Mouse (Mus musculus) hindbrain, embryonic 10.5 days (tissue): ENCODE data around the gene Gramd4. TPM values are rescaled to one million over a fixed set of nuclear protein-coding genes. Genes with fewer than 3 reads are reported as not detected.
"Not testable (repeated sequence)": the region's sequence is repeated elsewhere in the genome, so short reads cannot be mapped to it uniquely, and the experiment has no call there.

Source experiments
- DNase-seq: peaks from one replicate; pipeline ENCODE4 v3.0.0-alpha.2; 2017; ENCODE audit warnings: low spot score
- H3K27ac ChIP-seq: fragments of 300-500 bp; sonication (generic); 2 replicates; pipeline ENCODE4 v1.5.1; 2016; ENCODE audit warnings: mild to moderate bottlenecking, moderate library complexity
- H3K27me3 ChIP-seq: fragments of 300-500 bp; sonication (generic); 2 replicates; pipeline ENCODE4 v1.6.1; 2016; ENCODE audit warnings: mild to moderate bottlenecking; ENCODE audit not compliant: poor library complexity, insufficient read depth, severe bottlenecking
- H3K36me3 ChIP-seq: fragments of 300-500 bp; sonication (generic); 2 replicates; pipeline ENCODE4 v1.6.1; 2016; ENCODE audit warnings: mild to moderate bottlenecking, moderate library complexity
- H3K4me1 ChIP-seq: fragments of 300-500 bp; sonication (generic); replicated peaks from 2 replicates; pipeline ENCODE4 v1.6.1; 2016; ENCODE audit warnings: mild to moderate bottlenecking
- H3K4me3 ChIP-seq: fragments of 300-500 bp; sonication (generic); 2 replicates; pipeline ENCODE4 v1.5.1; 2016; ENCODE audit warnings: mild to moderate bottlenecking, moderate library complexity
- H3K9me3 ChIP-seq: fragments of 300-500 bp; sonication (generic); 2 replicates; pipeline ENCODE4 v1.6.1; 2016; ENCODE audit warnings: mild to moderate bottlenecking, moderate library complexity
- WGBS: fragments of 180-500 bp; shearing (Covaris S2); methylation state at CpG from one replicate; pipeline ENCODE4 v1.1.7; 2016; 5-methylcytosine and 5-hydroxymethylcytosine counted together
- polyA plus RNA-seq: library from polyadenylated mRNA; unstranded; fragments of >200 nt; fragmentation: Nextera tagmentation; extraction: Ambion mirVana; gene quantifications from 2 replicates; pipeline ENCODE4 v1.2.1, GENCODE M21; 2016

Gramd4 gene
- polyA plus RNA-seq, 1 experiment from 2014 or later: 18.0 TPM

- Histone ChIP-seq H3K27me3 (peaks cover 14% of the 10 kb centered on the region; the same call in 1 of the 2 replicates), H3K27ac (no peak overlapping the region), H3K4me3 (no peak overlapping the region), H3K9me3 (no peaks in the 10 kb centered on the region), H3K4me1 (peaks cover 36% of the 10 kb centered on the region), H3K36me3 (no peaks in the 10 kb centered on the region)
- 35% methylated on average over 2 of the region's 2 CpGs for WGBS
- DNase-seq: peak; percentile 85
These were observed 3.5 kb upstream of the Gramd4 start for GRCm38 (mm10) chr15:86053890-86054536.

GRCm38 (mm10) chr15:86054861-86055260 lies 2.6 kb upstream of the Gramd4 start:
- DNase-seq, H3K36me3 ChIP-seq, H3K4me3 ChIP-seq, H3K27ac ChIP-seq, H3K9me3 ChIP-seq: not testable (repeated sequence)
- peaks cover 45% of the 10 kb centered on the region for H3K4me1 ChIP-seq
- H3K27me3 ChIP-seq: peaks cover 14% of the 10 kb centered on the region; the same call in 1 of the 2 replicates
- 73% methylated on average over 3 of the region's 3 CpGs for WGBS

GRCm38 (mm10) chr15:86056221-86056760 lies 1.2 kb upstream of the Gramd4 start:
- Histone ChIP-seq H3K27ac (no peak overlapping the region), H3K27me3 (peaks cover 14% of the 10 kb centered on the region; the same call in 1 of the 2 replicates), H3K4me1 (peaks cover 59% of the 10 kb centered on the region), H3K4me3 (no peak overlapping the region), H3K9me3 (no peaks in the 10 kb centered on the region), H3K36me3 (no peaks in the 10 kb centered on the region)
- WGBS: 84% methylated on average over 5 of the region's 5 CpGs
- no peak for DNase-seq

GRCm38 (mm10) chr15:86057908-86058307 lies 413 bp downstream of the Gramd4 start:
- Histone ChIP-seq H3K27ac (peak overlapping the region; percentile 97), H3K4me3 (peak overlapping the region; percentile 85), H3K9me3 (no peaks in the 10 kb centered on the region), H3K4me1 (peaks cover 55% of the 10 kb centered on the region), H3K27me3 (peaks cover 14% of the 10 kb centered on the region; the same call in 1 of the 2 replicates), H3K36me3 (no peaks in the 10 kb centered on the region)
- DNase-seq: peak; percentile 30
- 9% methylated on average over 7 of the region's 7 CpGs for WGBS

- Histone ChIP-seq H3K4me1 (peaks cover 55% of the 10 kb centered on the region), H3K4me3 (peak overlapping the region; percentile 85)
- under 1% methylated on average over 70 of the region's 70 CpGs for WGBS
These were observed 960 bp downstream of the Gramd4 start for GRCm38 (mm10) chr15:86058394-86058915.

GRCm38 (mm10) chr15:86058931-86059834 lies 1.7 kb downstream of the Gramd4 start:
- WGBS: 3% methylated on average over 49 of the region's 49 CpGs
- Histone ChIP-seq H3K36me3 (no peaks in the 10 kb centered on the region), H3K4me1 (peaks cover 51% of the 10 kb centered on the region), H3K9me3 (no peaks in the 10 kb centered on the region), H3K27me3 (peaks cover 14% of the 10 kb centered on the region; the same call in 1 of the 2 replicates), H3K4me3 (peak overlapping the region; percentile 85), H3K27ac (peak overlapping the region; percentile 97)
- peak; percentile 54 for DNase-seq

More at GRCm38 (mm10) chr15:86058394-86058915, 960 bp downstream of the Gramd4 start:
- Histone ChIP-seq H3K27me3 (peaks cover 14% of the 10 kb centered on the region; the same call in 1 of the 2 replicates), H3K9me3 (no peaks in the 10 kb centered on the region), H3K27ac (peak overlapping the region; percentile 97), H3K36me3 (no peaks in the 10 kb centered on the region)
- DNase-seq: peak; percentile 78

- Histone ChIP-seq H3K4me1 (peaks cover 50% of the 10 kb centered on the region), H3K27ac (peak overlapping the region; percentile 97; the same call in 1 of the 2 replicates), H3K27me3 (peaks cover 14% of the 10 kb centered on the region; the same call in 1 of the 2 replicates), H3K36me3 (no peaks in the 10 kb centered on the region), H3K4me3 (peak overlapping the region; percentile 85), H3K9me3 (no peaks in the 10 kb centered on the region)
- WGBS: 77% methylated on average over 7 of the region's 7 CpGs
- DNase-seq: no peak
These were observed 2.4 kb downstream of the Gramd4 start for GRCm38 (mm10) chr15:86059835-86060380.

- H3K9me3 ChIP-seq: no peaks in the 10 kb centered on the region
- peak overlapping the region; percentile 85; the same call in 1 of the 2 replicates for H3K4me3 ChIP-seq
- no peak for DNase-seq
- peaks cover under 1% of the 10 kb centered on the region for H3K36me3 ChIP-seq
- 88% methylated on average over 12 of the region's 12 CpGs for WGBS
- H3K4me1 ChIP-seq: peaks cover 50% of the 10 kb centered on the region
- H3K27ac ChIP-seq: no peak overlapping the region
- peaks cover 14% of the 10 kb centered on the region; the same call in 1 of the 2 replicates for H3K27me3 ChIP-seq
These were observed 3.1 kb downstream of the Gramd4 start for GRCm38 (mm10) chr15:86060581-86060980.

GRCm38 (mm10) chr15:86061221-86061620 lies 3.7 kb downstream of the Gramd4 start:
- Histone ChIP-seq H3K27me3 (peaks cover 14% of the 10 kb centered on the region; the same call in 1 of the 2 replicates), H3K9me3 (no peaks in the 10 kb centered on the region), H3K27ac (peak overlapping the region; percentile 54; the same call in 1 of the 2 replicates), H3K36me3 (peaks cover 6% of the 10 kb centered on the region), H3K4me1 (peaks cover 50% of the 10 kb centered on the region), H3K4me3 (no peak overlapping the region)
- WGBS: 90% methylated on average over 7 of the region's 7 CpGs
- DNase-seq: no peak

- Histone ChIP-seq H3K27ac (no peak overlapping the region), H3K36me3 (peaks cover 6% of the 10 kb centered on the region), H3K9me3 (no peaks in the 10 kb centered on the region), H3K4me1 (peaks cover 53% of the 10 kb centered on the region), H3K27me3 (peaks cover 7% of the 10 kb centered on the region; the same call in 1 of the 2 replicates), H3K4me3 (no peak overlapping the region)
- 80% methylated on average over 6 of the region's 6 CpGs for WGBS
- no peak for DNase-seq
These were observed 4.5 kb downstream of the Gramd4 start for GRCm38 (mm10) chr15:86061848-86062481.

GRCm38 (mm10) chr15:86064191-86064849 lies 6.8 kb downstream of the Gramd4 start:
- H3K27me3 ChIP-seq: no peaks in the 10 kb centered on the region
- no peak overlapping the region for H3K27ac ChIP-seq
- H3K9me3 ChIP-seq: no peaks in the 10 kb centered on the region
- peaks cover 57% of the 10 kb centered on the region for H3K4me1 ChIP-seq
- 86% methylated on average over 8 of the region's 8 CpGs for WGBS
- DNase-seq: no peak
- no peak overlapping the region for H3K4me3 ChIP-seq
- H3K36me3 ChIP-seq: peaks cover 6% of the 10 kb centered on the region
